Mouse (Mus musculus): ENCODE results near the gene Cblc.

Cblc gene

GRCm38 (mm10) chr7:19782645-19783044 is 14.0 kb downstream of the Cblc start:
- DNase-seq (ENCODE audit: low spot score) = no peak

GRCm38 (mm10) chr7:19781741-19782140 is 14.9 kb downstream of the Cblc start:
- DNase-seq (ENCODE audit: low spot score) = no peak

- DNase-seq (ENCODE audit: low spot score) = no peak
These were observed 16.7 kb downstream of the Cblc start for GRCm38 (mm10) chr7:19779903-19780302.

GRCm38 (mm10) chr7:19778645-19779044 is 18.0 kb downstream of the Cblc start:
- no peak for DNase-seq (ENCODE audit: low spot score)

DNA sequence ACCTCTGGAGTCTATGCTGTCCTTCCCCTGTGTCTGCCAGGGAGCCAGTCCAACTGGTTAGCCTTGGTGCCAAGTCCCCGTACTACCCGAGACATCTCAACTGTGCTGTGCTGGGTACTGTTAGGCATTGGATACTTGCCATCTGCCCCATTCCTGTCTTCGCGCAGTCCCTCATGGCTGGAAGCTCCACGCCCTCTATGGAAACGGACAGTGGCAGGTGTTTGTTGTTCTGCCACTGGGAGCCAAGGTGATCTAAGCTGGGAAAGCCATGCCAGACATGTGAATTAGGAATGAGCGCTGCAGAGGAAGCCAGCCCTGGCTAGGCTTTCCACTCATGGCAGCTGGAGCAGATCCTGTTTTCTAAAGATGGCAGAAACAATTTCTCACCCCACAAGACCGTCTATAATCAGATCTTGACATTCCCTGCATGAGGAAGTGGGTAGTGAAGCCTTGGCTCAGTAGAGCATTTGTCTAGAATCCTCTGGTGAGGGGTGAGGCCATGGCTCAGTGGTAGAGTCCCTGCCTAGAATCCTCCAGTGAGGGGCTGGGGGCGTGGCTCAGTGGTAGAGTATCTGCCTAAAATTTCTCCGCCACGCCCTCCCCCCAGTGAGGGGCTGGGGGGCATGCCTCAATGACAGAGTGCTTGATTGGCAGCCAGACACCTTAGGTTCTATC is 19.4 kb downstream of the Cblc start:
- DNase-seq (ENCODE audit: low spot score) = no peak

- no peak for DNase-seq (ENCODE audit: low spot score)
These were observed 24.9 kb downstream of the Cblc start for GRCm38 (mm10) chr7:19771682-19772081.

DNA sequence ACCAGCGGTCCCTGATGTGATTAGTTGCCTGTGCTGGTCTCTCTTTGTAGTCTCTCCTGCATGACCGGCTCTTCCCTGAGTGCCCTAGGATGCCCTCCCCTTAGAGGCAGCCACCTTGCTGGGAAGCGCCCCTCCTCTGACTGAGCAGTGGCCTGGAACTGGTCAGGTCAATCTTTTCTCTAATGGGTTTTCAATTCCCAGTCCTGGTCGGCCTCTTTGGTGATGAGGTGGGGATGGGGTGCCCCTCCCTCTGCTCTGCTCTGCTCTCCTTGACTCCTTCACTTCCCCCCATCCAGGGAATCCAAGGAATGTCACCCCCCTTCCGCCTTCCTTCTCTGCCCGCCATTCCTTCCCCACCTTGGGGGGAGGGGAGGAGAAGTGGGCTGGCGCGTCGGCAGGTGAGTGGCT is 25.6 kb downstream of the Cblc start, which contains the start of gene Bcam:
Gene Bcam, minus strand, starts transcription at position 33 of the 408 bp plus-strand sequence.
- no peak for DNase-seq (ENCODE audit: low spot score)

GRCm38 (mm10) chr7:19770375-19770754 is 26.2 kb downstream of the Cblc start:
- DNase-seq (ENCODE audit: low spot score) = peak; percentile 25

- DNase-seq (ENCODE audit: low spot score) = no peak
These were observed 26.9 kb downstream of the Cblc start for GRCm38 (mm10) chr7:19769434-19770374.

DNA sequence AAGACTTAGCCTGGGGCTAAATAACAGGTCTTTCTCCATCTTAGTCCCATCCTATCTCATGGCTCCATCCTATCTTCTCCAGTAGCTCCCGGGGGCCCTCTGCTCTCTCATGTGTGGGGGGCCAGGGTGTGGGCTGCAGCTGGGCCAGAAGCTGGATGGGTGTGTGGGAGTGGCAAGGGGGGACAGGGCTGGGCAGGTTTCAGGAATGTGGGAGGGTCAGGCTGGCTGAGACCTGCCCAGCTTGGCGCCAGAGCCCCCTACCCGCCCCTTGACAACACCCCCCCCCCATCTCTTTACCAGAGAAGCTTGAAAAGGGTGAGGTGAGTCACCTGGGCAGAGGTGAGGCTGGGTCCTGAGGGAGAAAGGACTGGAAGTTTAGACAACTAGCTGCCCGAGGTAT is 27.6 kb downstream of the Cblc start:
- DNase-seq (ENCODE audit: low spot score) = no peak

DNA sequence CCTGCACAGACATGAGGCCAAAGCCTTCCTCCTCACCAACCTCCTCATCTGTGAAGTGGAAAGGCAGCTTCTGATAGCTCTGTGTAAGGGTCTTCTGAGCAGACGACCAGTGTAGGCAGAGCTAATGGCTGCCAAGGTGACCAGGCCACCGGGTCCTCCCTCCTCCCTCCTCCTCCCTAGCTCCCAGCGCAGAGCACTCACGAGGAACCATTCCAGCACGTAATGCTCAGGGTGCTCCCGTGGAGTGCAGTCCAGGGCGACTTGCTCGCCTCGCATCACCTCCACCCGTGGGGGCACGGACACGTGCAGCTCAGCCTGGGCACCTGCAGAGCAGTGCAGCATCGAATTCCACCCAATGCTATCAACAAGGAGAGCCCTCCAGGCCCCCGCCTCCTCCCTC is 28.4 kb downstream of the Cblc start:
- DNase-seq (ENCODE audit: low spot score) = no peak

DNA sequence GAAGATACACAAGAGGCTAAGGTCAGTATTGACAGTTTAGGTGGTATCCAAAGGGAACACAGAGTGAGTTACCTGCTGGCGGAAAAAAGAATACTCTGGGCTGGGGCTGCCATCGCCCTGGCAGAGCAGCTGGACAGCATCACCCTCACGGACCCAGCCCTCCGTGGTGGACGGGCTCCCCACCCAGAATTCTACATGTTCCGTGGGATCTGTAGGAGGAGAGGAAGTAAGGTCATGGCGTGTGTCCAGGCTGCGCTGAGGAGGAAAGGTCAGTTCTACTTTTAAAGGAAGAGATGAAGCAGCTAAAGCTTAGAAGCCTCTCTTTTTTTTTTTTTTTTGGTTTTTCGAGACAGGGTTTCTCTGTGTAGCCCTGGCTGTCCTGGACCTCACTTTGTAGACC is 32.0 kb downstream of the Cblc start:
- DNase-seq (ENCODE audit: low spot score) = no peak

DNA sequence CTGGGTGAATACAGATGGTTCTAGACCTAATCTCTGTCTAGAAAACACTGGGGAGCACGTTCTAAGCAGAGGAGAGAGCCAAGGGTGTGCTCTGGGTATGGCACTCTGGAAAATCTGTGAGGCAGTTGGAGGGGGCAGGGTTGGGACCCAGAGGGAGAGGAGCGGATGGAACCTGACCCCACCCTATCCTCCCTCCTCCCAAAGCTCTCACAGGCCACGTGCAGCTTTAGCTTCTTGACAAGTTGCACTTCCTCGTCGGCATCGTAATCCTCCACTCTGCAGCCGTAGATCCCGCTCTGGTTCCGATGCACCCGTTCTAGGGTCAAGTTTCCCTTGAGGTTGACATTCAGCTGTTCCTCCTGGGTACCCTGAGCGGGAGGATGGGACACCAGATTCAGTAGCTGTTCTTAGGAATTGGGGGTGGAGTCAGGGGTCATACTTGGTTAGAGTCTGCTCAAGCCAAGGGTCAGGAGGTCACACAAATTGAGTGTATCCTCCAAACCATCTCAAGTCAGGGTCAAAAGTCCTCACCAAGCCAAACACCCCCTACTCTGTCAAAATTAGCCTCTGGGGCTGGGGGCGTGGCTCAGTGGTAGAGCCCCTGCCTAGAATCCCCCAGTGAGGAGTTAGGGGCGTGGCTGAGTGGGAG is 32.7 kb downstream of the Cblc start:
- DNase-seq (ENCODE audit: low spot score) = no peak

GRCm38 (mm10) chr7:19762283-19762682 is 34.3 kb downstream of the Cblc start:
- no peak for DNase-seq (ENCODE audit: low spot score)

DNA sequence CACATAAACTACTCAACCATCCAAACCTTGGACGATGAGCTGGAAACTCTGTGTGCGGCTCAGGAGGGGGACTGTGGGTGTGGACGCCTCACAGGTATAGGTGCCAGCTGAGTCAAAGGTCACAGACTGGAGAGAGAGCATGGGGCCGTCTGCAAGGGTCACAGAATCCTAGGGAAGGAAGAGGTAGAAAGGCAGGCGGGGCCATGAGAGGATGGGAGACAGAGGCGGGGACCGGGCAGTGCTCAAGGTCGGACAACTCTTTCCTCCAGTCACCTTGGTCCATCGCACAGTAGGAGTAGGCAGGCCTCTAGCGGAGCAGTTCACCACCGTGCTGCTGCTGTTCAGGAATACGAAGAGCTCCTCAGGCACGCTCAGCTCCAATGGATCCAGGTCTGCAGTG is 36.6 kb downstream of the Cblc start:
- no peak for DNase-seq (ENCODE audit: low spot score)

DNA sequence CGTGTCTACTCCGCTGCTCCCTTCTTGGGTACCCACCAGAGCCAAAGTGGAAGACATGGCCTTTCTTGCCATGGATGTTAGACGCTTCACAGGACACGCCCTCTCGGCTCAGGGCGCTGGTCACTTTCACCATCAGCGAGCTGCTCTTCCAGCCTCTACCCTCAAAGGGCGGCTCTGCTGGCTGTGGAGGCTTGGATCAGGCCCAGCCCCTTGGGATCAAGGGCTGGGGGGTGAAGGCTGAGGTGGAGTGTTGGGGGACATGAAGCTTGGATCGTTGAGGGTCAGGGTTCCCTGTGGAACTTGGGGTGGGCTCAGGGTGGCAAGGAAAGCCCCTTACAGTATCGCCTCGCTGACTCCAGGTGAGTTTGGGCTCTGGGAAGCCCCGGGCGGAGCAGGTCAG is 38.0 kb downstream of the Cblc start:
- DNase-seq (ENCODE audit: low spot score) = no peak

DNA sequence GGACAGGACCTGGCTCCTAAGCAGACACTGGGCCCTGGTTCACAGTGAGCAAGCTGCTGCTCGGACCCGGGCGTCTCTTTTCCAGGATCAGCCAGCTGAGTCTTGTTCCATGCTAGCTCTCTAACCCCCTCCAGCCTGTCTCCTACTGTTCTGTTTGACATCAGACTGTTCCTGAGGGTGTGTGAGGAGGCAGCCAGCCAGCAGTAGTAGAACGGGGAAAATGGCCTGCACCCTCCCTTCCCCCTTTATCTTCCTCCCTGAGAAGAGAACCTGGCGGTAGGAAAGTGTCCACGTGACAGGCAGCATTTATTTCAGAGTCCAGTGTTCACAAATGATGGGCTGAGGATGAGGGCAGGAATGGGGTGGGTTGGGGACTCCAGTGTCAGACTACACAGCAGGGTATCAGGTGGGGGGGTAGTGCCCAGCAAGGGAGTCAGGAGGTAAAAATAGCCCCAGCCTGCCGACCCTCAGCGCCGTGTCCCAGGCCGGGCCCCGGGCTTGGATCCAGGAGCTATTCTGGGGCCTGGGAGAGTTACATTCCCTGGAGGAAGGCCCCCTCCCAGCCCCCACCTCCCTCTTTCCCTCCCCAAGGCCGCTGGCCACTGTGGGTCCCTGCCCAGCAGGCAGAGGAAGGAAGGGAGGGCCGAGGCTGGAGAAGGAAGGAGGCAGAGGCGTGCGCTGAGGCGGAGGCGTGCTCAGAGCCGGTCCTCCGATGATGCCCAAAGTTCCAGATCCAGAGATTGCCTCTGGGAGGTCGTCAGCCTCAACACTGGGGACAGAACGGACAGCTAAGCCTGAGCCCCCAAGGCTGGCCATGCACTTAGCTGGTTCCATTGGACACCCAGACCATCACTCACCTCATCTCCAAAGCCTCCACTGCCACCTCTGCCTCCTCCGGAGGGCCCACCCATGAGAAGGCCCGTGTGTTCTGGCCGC is 40.5 kb downstream of the Cblc start:
- no peak for DNase-seq (ENCODE audit: low spot score)

DNA sequence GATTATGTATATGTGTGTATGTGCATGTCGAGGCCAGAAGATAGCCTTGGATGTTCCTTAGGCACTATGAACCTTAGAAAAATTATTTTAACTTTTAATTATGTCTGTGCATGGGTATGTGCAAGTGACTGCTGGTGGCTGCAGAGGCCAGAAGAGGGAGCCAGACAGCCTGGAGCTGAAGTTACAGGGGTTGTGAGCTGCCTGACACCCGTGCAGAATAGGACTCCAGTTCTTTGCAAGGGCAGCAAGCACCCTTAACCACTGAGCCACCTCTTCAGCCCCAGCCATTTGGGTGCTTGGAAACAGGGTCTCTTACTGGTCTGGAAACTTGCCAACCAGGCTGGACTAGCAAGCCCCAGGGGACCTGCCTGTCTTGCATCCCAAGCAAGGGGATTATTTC is 41.6 kb downstream of the Cblc start:
- no peak for DNase-seq (ENCODE audit: low spot score)

- no peak for DNase-seq (ENCODE audit: low spot score)
These were observed 42.5 kb downstream of the Cblc start for GRCm38 (mm10) chr7:19754065-19754464.

DNA sequence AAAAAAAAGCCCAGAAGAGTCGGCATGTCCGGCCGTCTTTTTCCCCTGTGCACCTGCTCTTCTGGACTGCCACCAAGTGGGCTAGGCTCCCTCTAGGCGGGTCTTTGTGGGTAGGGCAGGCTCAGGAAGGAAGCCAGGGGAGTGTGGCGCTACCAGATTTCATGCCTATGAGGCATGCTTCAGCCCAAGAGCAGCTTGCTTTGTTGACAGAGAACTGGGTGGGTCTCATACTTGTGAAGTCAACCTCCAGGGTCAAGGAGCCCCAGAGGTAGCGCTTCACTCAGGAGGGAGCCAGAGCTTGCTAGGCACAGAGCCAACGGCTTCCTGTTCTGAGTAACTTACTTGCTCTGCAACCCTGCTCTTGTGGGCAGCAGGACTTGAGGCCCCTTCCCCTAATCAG is 43.0 kb downstream of the Cblc start:
- DNase-seq (ENCODE audit: low spot score) = no peak

DNA sequence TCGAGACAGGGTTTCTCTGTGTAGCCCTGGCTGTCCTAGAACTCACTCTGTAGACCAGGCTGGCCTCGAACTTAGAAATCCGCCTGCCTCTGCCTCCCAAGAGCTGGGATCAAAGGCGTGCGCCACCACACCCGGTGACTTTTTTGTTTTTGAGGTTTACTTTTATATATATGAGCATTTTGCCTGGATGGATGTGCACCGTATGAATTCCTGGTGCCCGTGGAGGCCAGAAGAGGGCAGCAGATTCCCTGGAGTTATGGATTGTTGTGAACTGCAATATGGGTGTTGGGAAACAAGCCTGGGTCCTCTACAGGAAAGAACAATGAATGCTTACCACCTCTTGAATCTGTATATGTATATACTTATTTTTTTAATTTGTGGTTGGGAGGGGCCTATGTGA is 44.0 kb downstream of the Cblc start:
- DNase-seq (ENCODE audit: low spot score) = no peak

GRCm38 (mm10) chr7:19751070-19751383 is 45.6 kb downstream of the Cblc start:
- DNase-seq (ENCODE audit: low spot score) = no peak

Measured in T-cell, adult 2 months (primary cell).